Comparison of ENCODE assay signal across 7 mouse cellular contexts in genomic region chr6:37418931-37419330, GRCm38 (mm10). TPM values are rescaled to one million over a fixed set of nuclear protein-coding genes. Genes with fewer than 3 reads are reported as not detected.
DNase-seq lines count a peak whose midpoint lies in the region; ATAC-seq and TF ChIP-seq lines count a peak whose summit lies in the region.

No protein-coding gene starts in this region.

- TF ChIP-seq CTCF in kidney, adult 2 months (conservative IDR thresholded peaks at IDR 0.05; ENCODE audit: insufficient read depth, insufficient read length, low read depth, low read length): no peak
- TF ChIP-seq CTCF in CH12.LX (conservative IDR thresholded peaks at IDR 0.05 in 1 of 2, IDR thresholded peaks at IDR 0.05 in 1 of 2; ENCODE audit: low read depth in 2 of 2, low read length in 2 of 2): no peak

- H3K4me3 ChIP-seq in kidney, adult 2 months (ENCODE audit: insufficient read depth, low read depth, low read length): no peak overlapping the region
- H3K4me3 ChIP-seq in CH12.LX (replicated peaks in 1 of 3; ENCODE audit: low read depth in 2 of 3, low read length in 2 of 3, poor library complexity in 1 of 3): peak overlapping the region in 2 of 3 experiments; percentile 26 to 40
- H3K4me3 ChIP-seq in limb, embryonic 10.5 days: no peak overlapping the region

- H3K27me3 ChIP-seq in kidney, adult 2 months (replicated peaks; ENCODE audit: control insufficient read depth, insufficient read depth, low read length): no peaks in the 10 kb centered on the region
- no peaks in the 10 kb centered on the region for H3K27me3 ChIP-seq in CH12.LX (replicated peaks)
- H3K27me3 ChIP-seq in limb, embryonic 10.5 days (ENCODE audit: low read depth, poor library complexity, severe bottlenecking): no peaks in the 10 kb centered on the region

- peak overlapping the region; percentile 36 for H3K27ac ChIP-seq in kidney, adult 2 months (ENCODE audit: insufficient read depth, low read depth, low read length)
- H3K27ac ChIP-seq in CH12.LX (ENCODE audit: insufficient read depth, low read depth): peak overlapping the region; percentile 70
- H3K27ac ChIP-seq in limb, embryonic 10.5 days: peak overlapping the region; percentile 53; the same call in 1 of the 2 replicates

- in situ Hi-C loops in CH12.LX (cut with MboI; ENCODE audit: low pct_ligation_motif_present, low pct_unique_long_range_greater_than_20kb, low sequenced_read_pairs): no loop called here

- dilution Hi-C loops in CH12.LX (cut with MboI; ENCODE audit: extremely low pct_ligation_motif_present, extremely low pct_unique_long_range_greater_than_20kb, low sequenced_read_pairs): no loop called here

- TF ChIP-seq POLR2A in kidney, adult 2 months (IDR thresholded peaks at IDR 0.05; ENCODE audit: low read depth, low read length): no peak
- no peak for TF ChIP-seq POLR2A in CH12.LX (IDR thresholded peaks at IDR 0.05; ENCODE audit: low read depth, low read length)

- no peak for DNase-seq in kidney, adult 2 months
- no peak for DNase-seq in kidney, postnatal 25 days
- no peak for DNase-seq in CH12.LX (ENCODE audit: extremely low read depth)
- no peak for DNase-seq in limb, embryonic 10.5 days (ENCODE audit: low spot score)
- DNase-seq in c-Kit-positive CD71-positive TER-119-positive erythroid progenitor cells, embryonic 14.5 days (ENCODE audit: low spot score): no peak
- no peak for DNase-seq in thymus, adult 18-20 months

- peaks cover 65% of the 10 kb centered on the region for H3K4me1 ChIP-seq in kidney, adult 2 months (ENCODE audit: control insufficient read depth, insufficient read depth, low read length)
- peaks cover 13 to 57% of the 10 kb centered on the region in 2 experiments for H3K4me1 ChIP-seq in CH12.LX (ENCODE audit: control insufficient read depth in 1 of 2, insufficient read depth in 2 of 2)
- peaks cover 37% of the 10 kb centered on the region for H3K4me1 ChIP-seq in limb, embryonic 10.5 days

- no peaks in the 10 kb centered on the region for H3K9me3 ChIP-seq in CH12.LX (replicated peaks; ENCODE audit: low read length)
- no peaks in the 10 kb centered on the region for H3K9me3 ChIP-seq in limb, embryonic 10.5 days (replicated peaks)

- peak overlapping the region; percentile 86 for H3K4me2 ChIP-seq in CH12.LX (ENCODE audit: insufficient read depth, low read depth, poor library complexity, severe bottlenecking)

- ATAC-seq in common myeloid progenitor, adult 5-6 weeks (replicated peaks; ENCODE audit: low read depth, poor library complexity, severe bottlenecking): peak; percentile 77

- WGBS in kidney, adult 2 months: 39% methylated on average over 6 of the region's 6 CpGs
- WGBS in limb, embryonic 10.5 days: 72% methylated on average over 6 of the region's 6 CpGs

- peaks cover 31% of the 10 kb centered on the region for H3K79me2 ChIP-seq in CH12.LX (replicated peaks; ENCODE audit: control insufficient read depth, extremely low read depth, insufficient read depth, poor library complexity, severe bottlenecking)

- H3K9ac ChIP-seq in CH12.LX (ENCODE audit: insufficient read depth, low read depth): peak overlapping the region; percentile 54

- H3K36me3 ChIP-seq in kidney, adult 2 months (ENCODE audit: control insufficient read depth, insufficient read depth, low read length): no peaks in the 10 kb centered on the region; the same call in 1 of the 2 replicates
- peaks cover 0 to 26% of the 10 kb centered on the region in 2 experiments for H3K36me3 ChIP-seq in CH12.LX (replicated peaks in 1 of 2; ENCODE audit: control insufficient read depth in 1 of 2, insufficient read depth in 1 of 2, low read length in 1 of 2)
- peaks cover 14% of the 10 kb centered on the region; the same call in 1 of the 2 replicates for H3K36me3 ChIP-seq in limb, embryonic 10.5 days

- peak; percentile 19; the same call in 1 of the 2 replicates for TF ChIP-seq EP300 in CH12.LX (IDR thresholded peaks at IDR 0.05; ENCODE audit: low read length)

- no peak for TF ChIP-seq RAD21 in CH12.LX (IDR thresholded peaks at IDR 0.05; ENCODE audit: low read depth, low read length)

TF ChIP-seq in CH12.LX, 34 proteins besides CTCF, POLR2A, EP300 and RAD21:
- no peak for TF ChIP-seq MAZ (IDR thresholded peaks at IDR 0.05; ENCODE audit: low read depth, low read length)
- no peak for TF ChIP-seq CHD1 (IDR thresholded peaks at IDR 0.05; ENCODE audit: low read depth, low read length)
- TF ChIP-seq ZKSCAN1 (IDR thresholded peaks at IDR 0.05; ENCODE audit: borderline replicate concordance, low read depth, low read length): no peak
- no peak for TF ChIP-seq ZC3H11A (IDR thresholded peaks at IDR 0.05; ENCODE audit: low read depth, low read length)
- TF ChIP-seq MEF2A (IDR thresholded peaks at IDR 0.05; ENCODE audit: borderline replicate concordance, low read depth, low read length): no peak
- TF ChIP-seq USF2 (conservative IDR thresholded peaks at IDR 0.05; ENCODE audit: low read depth, low read length): no peak
- no peak for TF ChIP-seq RCOR1 (conservative IDR thresholded peaks at IDR 0.05; ENCODE audit: low read depth, low read length)
- peak; percentile 41; the same call in 1 of the 2 replicates for TF ChIP-seq CHD2 (IDR thresholded peaks at IDR 0.05; ENCODE audit: low read length)
TF ChIP-seq in CH12.LX: peak in this region for 1.

RNA-seq across cellular contexts. Expression of gene Creb3l2, which starts 23.0 kb away (rescaled TPM):
- polyA plus RNA-seq in kidney, adult 2 months (2012; rRNA removed): 23.3 and 25.0 TPM in 2 replicates
- 7.0 and 8.7 TPM in 2 replicates for total RNA-seq in CH12.LX (2012; rRNA removed)
- total RNA-seq in CH12.LX (2014; rRNA removed): 1.3 and 1.5 TPM in 2 replicates
- polyA plus RNA-seq in CH12.LX (2012; ENCODE audit: insufficient read length, low read depth): 6.6 and 8.5 TPM in 2 replicates
- total RNA-seq in common myeloid progenitor, adult 5-6 weeks (2017): 4.3 and 4.7 TPM in 2 replicates
- polyA plus RNA-seq in limb, embryonic 10.5 days (2016; fragmentation: Nextera tagmentation; extraction: Ambion mirVana): 9.6 and 17.2 TPM in 2 replicates

Comparison
In these comparisons a context has a peak if more than half of its experiments do, and no peak if none do; other contexts are left out.
1. H3K4me3 ChIP-seq: peak in CH12.LX (2 of 3); none in kidney, adult 2 months (single experiment) and limb, embryonic 10.5 days (single experiment).
2. Peak in every context shown above with its lines, with median percentiles within 50 percentile points of each other: H3K27ac ChIP-seq.